Mouse (Mus musculus) bone marrow, adult 2 months (tissue): ENCODE measurements around the gene Kcna6. TPM values are rescaled to one million over a fixed set of nuclear protein-coding genes. Genes with fewer than 3 reads are reported as not detected.

Experiments used
- H3K27ac ChIP-seq: fragments of 200-500 bp; 2 replicates; pipeline ENCODE4 v1.5.1; 2012; ENCODE audit warnings: low read depth, mild to moderate bottlenecking, control low read depth, inconsistent platforms, low read length; ENCODE audit not compliant: control insufficient read depth, poor library complexity, insufficient read depth
- H3K4me1 ChIP-seq: fragments of 200-500 bp; 2 replicates; pipeline ENCODE4 v1.6.1; 2011; ENCODE audit warnings: low read length; ENCODE audit not compliant: control insufficient read depth, insufficient read depth
- H3K4me3 ChIP-seq: fragments of 200-500 bp; replicated peaks from 2 replicates; pipeline ENCODE3; 2011; ENCODE audit warnings: mild to moderate bottlenecking, low read depth, low read length, control low read depth; ENCODE audit not compliant: control insufficient read depth
- CTCF ChIP-seq: fragments of 200-500 bp; IDR thresholded peaks from 2 replicates; pipeline ENCODE4 v1.5.1; 2011; ENCODE audit warnings: low read length, control low read depth; ENCODE audit not compliant: control insufficient read depth, insufficient read depth
- POLR2A ChIP-seq: fragments of 200-500 bp; IDR thresholded peaks from 2 replicates; pipeline ENCODE4 v1.6.1; 2011; ENCODE audit warnings: low read depth, mild to moderate bottlenecking, control low read depth, low read length, borderline replicate concordance; ENCODE audit not compliant: control insufficient read depth
- whole genome bisulfite sequencing: fragments of 180-500 bp; shearing (Covaris S2); methylation state at CpG from one replicate; pipeline ENCODE4 v1.1.7; 2018; 5-methylcytosine and 5-hydroxymethylcytosine counted together
- polyA plus RNA-seq: library from polyadenylated mRNA; stranded (reverse); fragments of >200 nt; gene quantifications from 2 replicates; pipeline ENCODE4 v1.2.4, GENCODE M21; 2011; ENCODE audit warnings: low replicate concordance; ENCODE audit not compliant: missing spikeins, insufficient read depth, insufficient read length

Gene Kcna6
- polyA plus RNA-seq, 1 experiment = not detected

DNA sequence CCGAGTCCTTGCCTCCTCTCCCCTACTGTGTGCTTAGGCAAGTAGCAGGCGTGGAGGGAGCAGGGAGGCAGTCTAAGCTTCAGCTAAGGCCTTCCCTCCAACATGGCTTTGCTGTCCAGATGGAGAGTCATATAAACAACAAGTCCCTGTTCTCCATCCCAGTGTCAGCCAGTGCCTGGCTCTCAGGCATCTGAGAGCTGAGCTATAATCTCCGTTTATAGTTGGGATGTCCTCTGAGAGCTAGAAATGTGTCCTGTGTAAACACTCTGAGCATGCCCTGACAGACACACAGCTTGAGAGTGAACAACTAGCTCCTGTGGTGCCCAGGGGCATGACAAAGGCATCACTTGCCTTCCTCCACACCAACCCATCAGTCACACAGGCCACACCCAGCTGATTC is 55.3 kb downstream of the Kcna6 start:
- Histone ChIP-seq H3K4me3 (no peak overlapping the region), H3K4me1 (no peaks in the 10 kb centered on the region), H3K27ac (no peak overlapping the region)
- no peak for TF ChIP-seq CTCF
- TF ChIP-seq POLR2A = no peak
- WGBS = 67% methylated on average over 3 of the region's 3 CpGs

DNA sequence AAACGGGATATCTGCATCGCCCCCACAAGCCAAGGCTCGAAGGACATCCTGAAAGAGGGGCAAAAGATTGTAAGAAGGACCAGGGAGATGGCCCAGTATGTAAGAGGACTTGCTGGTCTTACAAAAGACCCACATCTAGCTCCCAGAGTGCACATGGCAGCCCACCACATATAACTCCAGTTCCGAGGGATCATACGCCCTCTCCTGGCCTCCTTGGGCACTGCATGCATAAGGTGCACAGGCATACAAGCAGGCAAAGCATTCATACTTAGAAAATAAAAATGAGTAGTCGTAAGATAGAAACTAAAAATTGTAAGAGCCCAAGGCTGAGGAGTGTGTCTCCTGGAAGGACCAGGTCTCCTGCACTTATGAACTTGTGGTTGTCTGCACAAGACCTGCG is 61.5 kb downstream of the Kcna6 start:
- TF ChIP-seq CTCF (peak; percentile 7; the same call in 1 of the 2 replicates), POLR2A (no peak)
- 59% methylated on average over 7 of the region's 7 CpGs for WGBS
- Histone ChIP-seq H3K4me3 (no peak overlapping the region), H3K27ac (no peak overlapping the region), H3K4me1 (no peaks in the 10 kb centered on the region)

DNA sequence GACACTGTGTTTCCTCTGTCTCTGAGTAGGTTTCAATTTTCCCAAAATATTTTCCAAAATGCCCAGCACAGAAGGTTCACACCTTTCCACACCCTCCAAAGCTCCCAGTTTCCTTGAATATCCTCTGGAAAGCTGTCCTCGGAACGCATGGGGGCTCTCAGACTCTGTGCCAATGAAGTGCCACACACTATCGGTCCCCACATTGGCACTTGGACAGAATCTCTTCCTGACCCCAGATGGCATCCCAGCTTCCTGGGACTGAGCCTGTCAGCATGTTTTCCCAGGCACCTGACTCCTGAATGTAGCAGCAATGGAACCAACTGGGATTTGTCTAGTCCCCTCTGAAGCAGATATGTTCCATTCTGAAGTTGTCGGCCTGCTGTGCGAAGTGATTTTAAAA is 73.5 kb downstream of the Kcna6 start:
- Histone ChIP-seq H3K4me3 (no peak overlapping the region), H3K4me1 (no peaks in the 10 kb centered on the region; the same call in 1 of the 2 replicates), H3K27ac (no peak overlapping the region)
- TF ChIP-seq POLR2A (no peak), CTCF (no peak)
- WGBS = 87% methylated on average over 5 of the region's 5 CpGs

DNA sequence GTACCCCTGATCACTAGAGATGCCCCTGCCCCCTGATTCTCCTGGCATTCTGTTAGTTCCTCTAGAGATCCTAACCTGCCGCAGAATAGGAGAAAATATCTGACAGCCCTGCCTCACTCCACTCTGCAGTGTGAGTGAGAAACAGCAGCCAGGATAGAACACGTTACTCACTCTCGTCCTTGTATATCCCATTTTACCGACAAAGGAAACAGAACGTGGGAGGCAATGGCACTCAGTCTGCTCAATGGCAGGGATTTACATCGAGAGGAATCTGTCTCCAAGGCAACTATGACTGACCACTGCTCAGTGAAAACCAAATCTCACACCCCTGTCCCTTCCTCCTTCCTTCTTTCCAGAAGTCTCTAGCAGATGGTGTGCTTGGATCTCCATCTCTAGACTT is 74.4 kb downstream of the Kcna6 start:
- WGBS = 69% methylated on average over 6 of the region's 6 CpGs
- Histone ChIP-seq H3K4me1 (no peaks in the 10 kb centered on the region; the same call in 1 of the 2 replicates), H3K27ac (no peak overlapping the region), H3K4me3 (no peak overlapping the region)
- TF ChIP-seq POLR2A = no peak
- TF ChIP-seq CTCF = no peak

DNA sequence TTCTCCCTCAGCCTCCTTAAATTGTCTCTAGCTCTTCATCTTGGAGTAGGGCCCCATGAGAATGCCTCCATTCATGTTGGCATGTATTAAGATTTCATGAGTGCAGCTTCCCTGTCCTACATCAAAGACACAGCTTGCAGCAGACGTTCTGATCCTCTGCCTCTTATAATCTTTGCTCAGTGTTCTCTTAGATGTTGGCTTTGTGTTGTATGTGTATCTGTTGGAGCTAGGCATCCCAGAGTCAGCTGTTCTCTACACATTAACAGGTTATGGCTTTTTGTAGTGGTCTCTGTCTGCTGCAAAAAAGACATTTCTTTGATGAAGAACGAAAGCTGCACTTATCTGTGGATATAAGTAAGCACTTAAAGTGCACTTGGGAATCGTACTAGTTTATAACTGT is 75.9 kb downstream of the Kcna6 start:
- no peak for TF ChIP-seq CTCF
- TF ChIP-seq POLR2A = no peak
- 78% methylated on average over 3 of the region's 3 CpGs for WGBS
- Histone ChIP-seq H3K4me3 (no peak overlapping the region), H3K4me1 (no peaks in the 10 kb centered on the region; the same call in 1 of the 2 replicates), H3K27ac (no peak overlapping the region)

Other genes with a start within 250 kb of the Kcna6 start
- gene Kcna5, start 205.3 kb downstream of the Kcna6 start, polyA plus RNA-seq = not detected in 2 replicates
- not detected in 2 replicates for gene Kcna1, start 94.3 kb downstream of the Kcna6 start, polyA plus RNA-seq
- gene Ndufa9, start 108.5 kb upstream of the Kcna6 start, polyA plus RNA-seq = 26.1 and 39.4 TPM in 2 replicates
- not detected in 2 replicates for gene Akap3, start 112.4 kb upstream of the Kcna6 start, polyA plus RNA-seq
- gene Dyrk4, start 181.2 kb upstream of the Kcna6 start, polyA plus RNA-seq = not detected in 2 replicates
- 36.3 and 52.6 TPM in 2 replicates for gene Rad51ap1, start 198.9 kb upstream of the Kcna6 start, polyA plus RNA-seq
- gene D6Wsu163e, start 199.3 kb upstream of the Kcna6 start, polyA plus RNA-seq = 8.2 and 17.9 TPM in 2 replicates